In the genomic region with DNA sequence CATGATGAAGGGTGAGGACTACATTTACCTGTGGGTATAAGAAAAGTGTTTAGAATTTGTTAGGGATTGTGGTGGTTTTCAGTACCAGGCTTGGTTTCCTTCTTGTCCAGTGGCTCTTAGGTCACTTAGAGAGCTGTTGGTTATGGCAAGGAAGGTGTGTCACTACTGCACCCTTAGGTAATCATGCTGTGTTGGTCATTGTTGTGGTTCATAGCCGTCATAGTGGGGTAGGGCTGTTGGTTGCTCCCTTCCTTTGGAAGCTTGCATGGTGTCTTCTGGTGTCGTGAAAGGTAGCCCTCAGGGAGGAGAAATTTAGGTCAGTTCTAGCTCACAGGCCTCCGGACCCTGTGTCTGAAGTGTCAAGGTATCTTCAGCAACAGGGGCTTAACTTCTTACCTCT, we compare ENCODE assay signal across 23 mouse cellular contexts. TPM values are rescaled to one million over a fixed set of nuclear protein-coding genes. Genes with fewer than 3 reads are reported as not detected.
DNase-seq lines count a peak whose midpoint lies in the region; ATAC-seq and TF ChIP-seq lines count a peak whose summit lies in the region.
"Had no signal": no experiment of that assay in that cellular context is flagged by ENCODE, and none has a peak within 500 bp of the region (broad histone marks: within the 10 kb centered on the region; RNA-seq: fewer than 3 reads in every experiment).

No protein-coding gene starts in this region.

- DNase-seq in layer of hippocampus, adult 2 months (ENCODE audit: low spot score in 2 of 2), result no peak
- no peak for DNase-seq in layer of hippocampus, adult 9-10 months (ENCODE audit: low spot score)
- DNase-seq in layer of hippocampus, postnatal 14 days (ENCODE audit: low spot score in 2 of 2), result no peak
- DNase-seq in heart, postnatal 4 days, result no peak
- DNase-seq: adrenal gland, postnatal 10 days; adrenal gland, postnatal 36 days; cerebellum, adult 18-20 months; cerebellum, adult 9-10 months; cerebellum, postnatal 14 days; forebrain, postnatal 0 days; gastrocnemius, adult 2 months; gastrocnemius, postnatal 14 days; heart, adult 18-20 months; heart, postnatal 14 days had no signal

- no peak for TF ChIP-seq CTCF in layer of hippocampus, adult 2 months (conservative IDR thresholded peaks at IDR 0.05)

- no peak overlapping the region for H3K4me3 ChIP-seq in layer of hippocampus, adult 2 months
- H3K4me3 ChIP-seq: gastrocnemius, adult 2 months; heart, embryonic 12.5 days; heart, embryonic 15.5 days; hindbrain, embryonic 12.5 days; hindbrain, embryonic 15.5 days had no signal

- H3K27ac ChIP-seq in layer of hippocampus, adult 2 months, result no peak overlapping the region
- H3K27ac ChIP-seq: gastrocnemius, adult 2 months; heart, embryonic 15.5 days; hindbrain, embryonic 12.5 days; hindbrain, embryonic 15.5 days had no signal

- peak; percentile 2; the same call in 1 of the 2 replicates for ATAC-seq in common myeloid progenitor, adult 5-6 weeks (replicated peaks; ENCODE audit: low read depth, poor library complexity, severe bottlenecking)
- ATAC-seq in granulocyte monocyte progenitor cell, adult 5-6 weeks (replicated peaks; ENCODE audit: poor library complexity, severe bottlenecking), result peak; percentile 64
- ATAC-seq in megakaryocyte progenitor cell, adult 5-6 weeks (replicated peaks; ENCODE audit: poor library complexity), result peak; percentile 41
- peak; percentile 28; the same call in 1 of the 2 replicates for ATAC-seq in neutrophil, adult 5-6 weeks (ENCODE audit: extremely low read depth, insufficient number of reproducible peaks, low FRiP score, poor library complexity, severe bottlenecking)
- ATAC-seq: forebrain, embryonic 14.5 days; forebrain, postnatal 0 days had no signal

RNA-seq across cellular contexts. Expression of a gene that starts 46.0 kb away (rescaled TPM):
- 60.0 and 65.2 TPM in 2 replicates for total RNA-seq in common myeloid progenitor, adult 5-6 weeks (2017)
- total RNA-seq in granulocyte monocyte progenitor cell, adult 5-6 weeks (2014; fragmentation: Nextera tagmentation), result 32.8 and 36.0 TPM in 2 replicates
- total RNA-seq in granulocyte monocyte progenitor cell, adult 5-6 weeks (2017), result 47.3 and 51.7 TPM in 2 replicates
- 47.8 and 49.0 TPM in 2 replicates for total RNA-seq in megakaryocyte progenitor cell, adult 5-6 weeks (2015)
- total RNA-seq in megakaryocyte progenitor cell, adult 5-6 weeks (2017), result 38.6 and 39.0 TPM in 2 replicates
- total RNA-seq in neutrophil, adult 5-6 weeks (2017), result 63.7 and 65.8 TPM in 2 replicates
- 10 to 100 TPM; 34.4 to 34.6 TPM for total RNA-seq in layer of hippocampus, adult 2 months (2021)
- total RNA-seq in layer of hippocampus, postnatal 14 days (2021), result 10 to 100 TPM; 27.2 to 27.3 TPM
- total RNA-seq in heart, postnatal 4 days (2021), result 10 to 100 TPM; 14.2 to 14.5 TPM

Comparison
In these comparisons a context has a peak if more than half of its experiments do, and no peak if none do; other contexts are left out.
1. ATAC-seq: peak in every context shown above with its lines; median percentile 64 in granulocyte monocyte progenitor cell, adult 5-6 weeks; 41 in megakaryocyte progenitor cell, adult 5-6 weeks; 28 in neutrophil, adult 5-6 weeks; 2 in common myeloid progenitor, adult 5-6 weeks.